Mouse (Mus musculus): ENCODE data around the gene Zbtb20.

Zbtb20 gene

DNA sequence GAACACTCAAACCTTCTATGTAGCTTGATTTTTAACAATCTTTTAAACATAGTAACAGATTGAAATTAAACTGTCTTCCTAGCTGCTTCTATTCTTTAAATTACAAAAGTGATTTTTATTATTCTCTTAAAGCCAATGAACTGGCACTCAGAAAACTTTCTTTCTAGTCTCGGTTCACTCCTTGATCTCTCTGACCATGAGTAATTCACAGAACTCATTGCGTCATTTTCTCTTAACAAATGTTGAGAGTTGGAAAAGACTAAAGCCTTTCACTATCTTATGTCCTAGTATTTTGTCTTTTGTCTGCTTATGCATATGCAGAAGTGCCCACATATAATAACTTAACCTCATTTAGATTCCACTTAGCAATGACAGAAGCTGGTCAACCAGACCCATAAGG is 525.3 kb downstream of the Zbtb20 start:
- no peak for DNase-seq

DNA sequence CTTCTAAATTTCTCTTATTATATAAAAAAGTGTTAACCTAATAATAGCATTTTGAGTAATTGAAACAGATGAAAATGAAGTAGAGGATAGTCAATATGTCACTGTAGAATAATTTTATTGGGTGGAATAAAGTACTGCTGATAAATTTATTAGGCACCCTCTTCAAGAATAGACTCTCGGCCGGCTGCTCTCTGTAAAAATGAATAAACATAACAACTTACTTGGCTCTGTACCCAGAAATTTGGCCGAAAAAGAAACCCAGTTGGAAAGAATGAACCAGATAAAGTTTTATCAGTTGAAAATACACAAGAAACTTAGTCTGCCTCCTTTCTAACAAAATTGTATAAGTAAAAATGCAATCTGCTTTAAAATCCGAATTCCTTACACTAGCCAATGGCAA is 527.2 kb downstream of the Zbtb20 start:
- no peak for DNase-seq

DNA sequence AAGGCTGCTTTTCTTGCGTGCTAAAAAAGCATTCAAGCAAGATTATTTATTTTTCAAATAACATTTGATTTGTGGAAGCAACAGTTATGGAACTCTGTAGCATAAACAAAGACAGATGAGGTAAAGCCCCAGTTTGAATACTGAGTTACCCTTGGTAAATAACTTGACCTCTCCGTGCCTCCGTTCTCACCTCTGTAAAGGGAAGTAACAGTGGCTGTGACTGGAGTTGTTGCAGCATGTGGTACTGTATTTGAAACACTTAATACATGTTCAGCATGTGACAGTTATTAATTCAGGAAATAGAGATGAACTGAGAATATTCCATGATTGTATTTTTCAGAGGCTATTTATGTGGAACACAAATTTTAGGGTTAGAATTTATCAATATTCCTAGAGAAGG is 529.4 kb downstream of the Zbtb20 start:
- DNase-seq, result no peak

DNA sequence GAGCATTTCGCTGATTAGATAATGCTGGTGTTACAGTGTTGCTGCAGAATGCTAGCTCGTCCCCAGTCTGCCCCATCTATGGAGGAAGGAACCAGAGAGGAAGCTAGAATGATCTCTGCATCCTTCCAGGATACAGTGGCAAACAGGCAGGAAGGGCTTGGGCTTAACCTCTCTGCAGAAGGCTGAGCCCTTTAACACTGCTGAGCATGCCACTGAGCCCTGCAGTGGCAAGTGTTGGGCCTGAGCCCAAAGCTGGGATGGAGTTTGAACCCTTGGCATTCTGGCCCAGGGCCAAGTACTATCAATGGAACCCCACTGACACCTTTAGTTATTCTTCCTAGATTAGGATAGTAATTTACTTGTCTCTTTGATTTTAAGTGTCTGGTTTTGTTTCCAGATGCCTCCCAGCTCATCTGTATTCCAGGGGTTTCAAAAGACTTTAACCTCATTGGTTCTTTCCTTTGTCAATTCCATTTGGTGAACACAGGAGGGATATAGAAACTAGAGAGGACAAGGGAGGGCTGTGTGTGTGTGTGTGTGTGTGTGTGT is 532.0 kb downstream of the Zbtb20 start:
- no peak for DNase-seq

DNA sequence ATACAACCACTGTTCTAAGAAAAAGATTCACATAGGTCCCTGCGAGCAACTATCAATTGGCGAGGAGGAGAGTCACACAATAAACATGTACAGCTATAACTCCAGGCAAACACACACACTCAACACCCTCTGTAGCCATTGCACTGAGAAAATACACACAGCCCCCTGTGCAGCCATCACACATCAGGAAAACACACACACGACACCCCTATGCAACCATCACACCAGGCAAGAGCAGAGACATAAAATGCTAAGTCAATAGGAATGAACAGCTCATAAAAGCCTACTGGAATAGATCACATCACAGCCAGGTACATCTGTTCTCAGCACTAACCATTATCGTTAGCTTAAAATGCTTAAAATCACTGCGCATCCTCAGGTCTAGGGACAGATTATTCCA is 532.9 kb downstream of the Zbtb20 start:
- DNase-seq, result no peak

DNA sequence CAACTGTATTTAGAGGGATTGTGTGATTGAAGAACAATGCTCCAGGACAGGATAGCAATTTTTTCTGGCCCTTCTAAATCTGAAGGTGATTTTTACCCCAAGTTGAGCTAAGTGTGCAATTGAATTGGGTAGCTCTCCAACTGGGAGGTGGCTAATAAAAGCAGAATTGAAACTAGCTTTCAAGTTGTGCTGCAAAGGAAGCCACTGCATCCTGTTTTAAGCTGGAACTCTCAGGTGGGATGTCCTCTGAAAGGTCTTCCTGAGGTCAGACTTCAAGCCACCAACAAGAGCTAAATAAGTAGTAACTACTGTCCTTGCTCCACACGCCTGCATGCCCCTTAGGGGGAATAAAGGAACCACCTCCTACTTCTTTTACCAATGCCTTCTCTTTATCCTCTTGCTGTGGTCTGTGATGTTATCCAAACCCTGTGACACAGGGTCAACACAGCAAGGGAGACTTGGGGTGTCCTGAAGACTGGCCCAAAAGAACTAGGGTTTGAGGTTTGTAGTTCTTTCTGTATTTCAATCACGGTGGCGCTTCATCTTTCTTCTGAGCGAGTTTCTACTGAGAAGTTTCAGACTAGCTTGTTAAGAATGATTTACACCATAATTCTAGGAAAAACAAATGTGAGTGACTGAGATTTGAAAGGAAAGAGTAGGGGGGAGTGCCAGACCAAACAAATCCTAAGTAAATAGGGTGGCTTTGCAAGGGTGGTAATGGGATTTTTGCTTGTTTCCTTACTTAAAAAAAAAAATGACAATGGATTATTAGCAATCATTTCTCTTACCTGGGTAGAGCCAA is 533.6 kb downstream of the Zbtb20 start:
- DNase-seq, result no peak

DNA sequence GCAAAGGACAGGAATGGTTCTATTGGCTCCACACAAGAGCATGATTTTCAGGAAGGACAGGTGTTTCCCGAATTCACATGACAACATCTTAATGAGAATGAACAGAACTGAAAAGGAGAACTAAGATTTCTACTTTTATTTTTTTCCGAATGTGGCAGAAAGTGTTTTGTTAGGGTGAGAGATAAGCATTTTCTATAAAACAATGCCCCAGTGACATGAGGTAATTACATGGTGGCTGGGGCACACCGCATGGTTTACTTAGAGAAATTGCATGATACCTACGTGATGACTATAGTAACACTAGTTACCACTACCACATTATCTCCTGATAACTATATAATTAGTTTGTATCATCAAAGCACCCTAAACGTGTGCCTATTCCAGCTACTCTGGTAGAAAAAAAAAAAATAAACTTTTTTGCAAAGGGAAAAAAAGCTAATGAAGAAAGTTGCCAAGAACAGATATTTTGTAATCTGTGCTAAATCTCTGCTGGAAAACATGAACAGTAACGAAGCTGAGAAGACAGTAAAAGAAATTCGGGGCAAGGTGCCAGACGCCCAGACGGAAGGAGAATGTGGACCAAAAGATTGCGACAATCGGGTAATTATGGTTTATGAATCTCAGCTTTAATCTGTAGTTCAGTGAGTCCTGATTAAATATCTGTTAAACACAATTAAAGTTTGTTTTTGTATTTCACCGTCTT is 534.4 kb downstream of the Zbtb20 start:
- no peak for DNase-seq

DNA sequence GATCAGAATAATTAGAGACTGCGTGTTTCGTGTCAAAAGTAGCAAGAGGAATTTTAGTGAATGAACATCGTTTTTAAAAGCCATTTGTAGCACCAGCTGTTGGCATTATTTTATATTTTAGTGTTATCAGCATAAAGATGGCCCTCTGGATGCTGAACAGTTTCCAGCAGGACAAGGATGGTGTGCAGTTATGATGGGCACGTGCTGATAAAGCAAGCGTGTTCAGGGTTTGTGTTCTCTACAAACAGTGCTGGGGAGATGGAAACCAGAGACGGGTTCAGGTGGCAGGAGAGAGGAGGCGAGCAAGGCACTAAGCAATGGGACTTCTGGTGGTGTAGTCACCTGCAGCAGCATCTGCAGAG is 534.9 kb downstream of the Zbtb20 start:
- no peak for DNase-seq

DNA sequence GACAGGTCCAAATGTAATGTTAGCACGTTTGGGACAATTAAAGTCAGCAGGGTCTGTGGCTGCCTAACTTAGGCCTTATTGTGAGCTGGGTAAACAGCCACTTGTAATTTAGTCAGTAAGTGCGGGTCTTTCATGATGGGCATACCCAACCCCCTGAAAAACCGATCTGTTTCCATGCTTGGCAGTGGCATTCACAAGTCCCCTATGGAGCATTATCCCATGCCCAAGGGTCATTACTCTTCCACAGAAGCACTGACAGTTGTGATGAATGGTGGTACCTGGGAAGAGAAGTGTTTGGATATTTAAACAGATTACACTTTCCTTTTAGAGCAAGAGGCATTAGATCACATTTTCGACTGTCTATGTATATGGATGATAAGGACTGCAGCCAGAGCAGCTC is 540.2 kb downstream of the Zbtb20 start:
- no peak for DNase-seq

DNA sequence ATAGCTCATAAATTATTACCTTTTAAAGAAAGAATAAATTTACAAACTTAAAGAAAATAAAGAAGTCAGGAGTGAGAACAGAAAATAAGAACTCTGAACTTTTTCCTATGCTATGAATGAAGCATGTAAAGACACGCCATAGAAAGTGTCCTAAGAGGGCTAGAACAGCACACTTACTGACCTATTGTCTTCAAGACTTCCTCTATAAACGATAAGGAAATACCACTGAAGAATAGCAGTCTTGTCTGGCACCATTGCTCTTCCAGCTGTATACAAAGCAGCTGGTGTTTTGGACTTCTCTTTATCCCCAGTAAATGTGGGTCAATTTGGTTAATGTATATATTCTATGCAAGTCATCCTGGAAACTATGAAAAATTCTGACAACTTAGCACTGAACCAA is 544.2 kb downstream of the Zbtb20 start:
- DNase-seq, result no peak

DNA sequence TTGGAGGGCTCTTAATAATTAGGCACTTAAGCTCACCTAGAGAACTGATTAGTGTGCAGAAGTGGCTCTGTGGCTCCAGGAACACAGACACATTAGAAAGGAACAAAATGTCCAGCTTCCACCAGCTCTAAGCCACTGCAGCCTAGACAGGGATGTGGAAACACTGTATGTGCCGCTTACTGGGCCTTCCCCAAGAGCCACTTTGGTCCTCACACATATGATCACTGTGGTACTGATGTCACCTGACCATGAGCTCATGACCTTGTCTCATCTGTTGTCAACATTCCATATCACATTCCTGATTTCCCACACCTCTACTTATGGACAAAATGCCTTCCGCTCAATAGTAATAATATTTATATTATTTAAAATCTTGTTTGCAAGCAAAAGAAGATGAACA is 553.3 kb downstream of the Zbtb20 start:
- no peak for DNase-seq

DNA sequence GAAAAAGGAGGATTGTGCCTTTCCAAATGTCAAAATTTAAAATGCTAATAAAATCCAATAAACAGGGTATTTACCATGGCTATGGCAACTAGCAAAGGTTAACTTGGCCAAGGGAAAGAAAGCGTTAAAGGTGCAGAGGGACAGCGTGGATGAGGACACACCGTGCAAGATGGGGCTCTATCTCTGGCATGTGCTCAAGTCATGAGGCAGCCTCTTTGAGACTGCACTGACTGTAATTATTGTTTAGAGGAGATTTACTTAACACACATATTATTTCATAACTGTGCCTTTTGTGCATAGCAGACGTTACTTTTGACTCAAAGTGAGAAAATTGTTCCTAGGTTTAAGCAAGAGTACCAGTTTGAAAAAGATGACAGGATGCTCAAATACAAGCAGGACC is 554.3 kb downstream of the Zbtb20 start:
- no peak for DNase-seq

DNA sequence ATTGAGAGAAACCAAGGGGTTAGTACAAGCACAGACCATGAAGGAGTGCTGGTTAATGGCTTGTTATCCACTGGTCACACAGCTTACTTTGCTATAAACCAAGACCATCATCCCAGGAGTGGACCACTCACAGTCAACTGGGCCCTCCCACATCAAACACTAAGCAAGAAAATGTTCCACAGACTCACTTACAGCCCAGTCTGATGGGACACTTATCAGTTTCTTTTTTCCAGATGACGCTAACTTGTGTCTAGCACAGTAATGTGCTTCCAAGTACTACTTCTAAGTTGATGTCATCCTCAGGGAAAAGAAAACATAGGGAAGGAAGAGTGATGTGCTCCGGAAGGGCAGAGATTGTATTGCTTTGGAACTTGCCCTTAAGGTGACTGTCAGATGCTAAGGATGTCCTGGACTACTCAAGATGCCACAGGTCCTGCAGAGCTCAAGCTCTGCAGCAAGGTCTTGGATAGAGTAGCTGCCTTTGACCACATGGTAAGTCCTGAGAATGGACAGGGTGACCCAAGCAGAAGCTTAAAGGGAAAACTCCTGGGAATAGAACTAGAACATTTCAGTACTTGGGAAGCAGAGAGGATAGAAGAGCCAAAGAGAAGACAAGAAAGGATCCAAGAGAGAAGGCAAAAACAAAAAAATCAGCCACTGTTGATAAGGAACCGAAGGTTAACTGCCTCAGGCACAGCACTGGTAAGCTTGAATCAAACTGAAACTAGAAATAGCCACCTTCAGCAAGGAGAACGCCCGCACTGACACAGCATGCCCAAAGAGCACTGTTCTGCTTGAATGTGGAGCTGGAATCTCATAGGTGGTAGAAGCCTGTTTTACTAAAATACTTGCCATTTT is 556.1 kb downstream of the Zbtb20 start:
- DNase-seq, result no peak

DNA sequence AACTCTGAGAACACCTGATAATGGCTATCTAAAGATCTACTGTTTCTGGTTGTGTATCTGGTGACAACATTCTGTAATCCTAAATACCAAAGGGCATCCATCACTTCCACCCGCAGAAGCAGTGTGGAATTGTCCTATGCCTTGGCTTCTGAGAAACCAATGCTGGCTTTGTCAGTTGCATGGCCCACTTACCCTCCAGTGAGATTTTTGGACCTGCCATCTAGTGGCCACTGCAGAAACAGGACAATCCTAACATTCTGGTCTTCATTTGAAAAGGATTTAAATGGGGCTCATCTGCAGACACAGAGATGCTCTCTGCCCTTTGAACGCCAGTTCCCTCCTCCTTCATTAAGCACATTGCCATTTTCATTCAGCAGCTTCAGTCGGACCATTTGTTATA is 559.3 kb downstream of the Zbtb20 start:
- no peak for DNase-seq

DNA sequence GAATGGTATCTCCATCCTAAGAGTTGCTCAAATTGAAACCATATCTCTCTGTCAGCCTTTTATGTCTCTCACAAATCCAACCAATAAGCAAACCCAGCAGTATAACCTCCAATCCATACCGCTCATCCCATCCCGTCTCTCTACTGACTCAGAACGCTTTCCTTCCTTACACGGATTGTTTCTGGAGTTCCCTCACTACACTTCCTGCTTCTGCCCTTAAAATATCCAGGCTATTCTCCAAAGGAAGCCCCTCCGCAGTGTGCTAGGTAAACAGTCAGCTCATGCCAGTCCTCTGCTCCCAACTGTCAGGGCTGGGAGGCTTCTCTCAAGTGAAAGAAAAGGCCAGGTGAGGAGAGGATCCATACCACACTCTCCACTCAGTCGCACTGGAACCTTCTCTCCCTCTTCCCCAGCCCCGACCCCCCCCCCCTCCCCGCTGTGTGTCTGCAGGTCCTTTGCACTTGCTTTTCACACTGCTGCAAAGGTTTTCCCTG is 563.2 kb downstream of the Zbtb20 start:
- DNase-seq, result no peak

DNA sequence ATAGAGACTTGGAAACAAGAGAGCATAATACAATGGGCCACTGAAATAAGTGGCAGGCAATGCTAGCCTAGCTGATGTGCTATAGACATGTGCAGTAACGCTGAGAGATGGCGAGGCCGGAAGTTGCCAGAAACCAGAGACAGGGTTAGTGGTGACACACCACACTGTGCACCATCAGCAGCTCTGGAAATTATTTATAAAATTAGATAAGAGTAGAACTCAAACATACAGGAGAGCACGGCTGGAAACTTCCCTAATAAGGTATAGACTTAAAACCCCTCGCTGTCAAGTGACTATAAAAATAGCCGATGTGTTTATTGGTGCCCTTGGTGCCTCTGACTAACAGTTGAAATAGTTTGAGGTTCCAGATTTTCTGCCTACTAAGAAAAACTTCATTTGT is 565.7 kb downstream of the Zbtb20 start:
- DNase-seq, result no peak

DNA sequence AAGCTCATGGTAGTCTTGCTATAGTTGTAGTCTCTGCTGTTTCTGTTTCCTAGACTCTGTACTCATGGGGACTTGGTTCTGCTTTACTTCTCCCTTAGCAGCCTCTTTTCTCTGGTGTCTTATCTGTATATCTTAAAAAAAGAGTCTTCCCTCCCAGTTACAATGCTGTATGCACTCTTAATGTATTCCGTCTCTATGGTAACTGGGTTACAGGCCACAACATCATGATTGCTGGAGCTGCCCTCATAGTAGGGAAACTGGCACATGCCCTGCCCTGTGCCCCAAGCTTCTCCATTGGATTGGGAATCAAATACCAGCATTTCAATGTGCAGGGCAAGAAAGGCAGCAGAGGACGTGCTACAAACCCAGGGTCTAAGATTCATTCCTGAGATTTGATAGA is 567.4 kb downstream of the Zbtb20 start:
- no peak for DNase-seq

DNA sequence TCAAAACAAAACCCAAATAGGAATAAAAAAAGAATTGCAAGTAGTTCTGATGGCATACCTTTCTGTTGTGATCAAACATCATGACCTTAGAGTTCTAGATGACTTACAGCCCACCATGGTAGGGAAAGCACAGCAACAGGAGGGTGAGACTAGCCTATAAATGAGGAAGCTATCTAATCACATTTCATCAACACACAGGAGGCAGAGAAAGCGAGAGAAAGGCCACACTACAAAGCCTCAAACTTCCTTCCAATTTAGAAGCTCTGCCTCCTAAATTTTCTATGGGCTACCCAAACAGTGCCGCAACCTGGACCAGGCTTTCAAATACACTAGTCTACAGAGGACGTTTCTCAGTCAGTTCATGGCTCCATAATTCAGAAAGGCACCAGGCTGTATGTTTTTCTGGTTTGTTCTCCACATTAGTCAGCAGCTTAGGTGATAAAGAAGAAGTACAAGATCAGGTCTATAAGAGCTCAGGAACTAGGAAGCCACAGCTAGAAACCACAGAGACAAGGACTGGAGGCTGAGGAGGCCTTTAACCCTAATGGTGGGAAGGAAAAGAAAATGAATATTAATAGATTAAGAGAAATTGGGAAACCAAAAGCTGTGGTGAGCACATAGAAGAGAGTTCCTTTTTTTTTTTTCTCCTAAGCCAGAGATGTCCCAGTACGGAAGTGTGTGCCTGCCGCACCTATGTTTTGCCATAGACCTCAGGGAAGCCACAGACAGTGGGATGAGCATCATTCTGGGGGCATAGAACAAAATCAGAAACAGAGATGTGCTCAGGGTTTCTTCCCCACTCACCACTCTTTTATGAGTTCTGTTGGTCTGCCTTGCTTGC is 572.7 kb downstream of the Zbtb20 start:
- DNase-seq, result no peak

DNA sequence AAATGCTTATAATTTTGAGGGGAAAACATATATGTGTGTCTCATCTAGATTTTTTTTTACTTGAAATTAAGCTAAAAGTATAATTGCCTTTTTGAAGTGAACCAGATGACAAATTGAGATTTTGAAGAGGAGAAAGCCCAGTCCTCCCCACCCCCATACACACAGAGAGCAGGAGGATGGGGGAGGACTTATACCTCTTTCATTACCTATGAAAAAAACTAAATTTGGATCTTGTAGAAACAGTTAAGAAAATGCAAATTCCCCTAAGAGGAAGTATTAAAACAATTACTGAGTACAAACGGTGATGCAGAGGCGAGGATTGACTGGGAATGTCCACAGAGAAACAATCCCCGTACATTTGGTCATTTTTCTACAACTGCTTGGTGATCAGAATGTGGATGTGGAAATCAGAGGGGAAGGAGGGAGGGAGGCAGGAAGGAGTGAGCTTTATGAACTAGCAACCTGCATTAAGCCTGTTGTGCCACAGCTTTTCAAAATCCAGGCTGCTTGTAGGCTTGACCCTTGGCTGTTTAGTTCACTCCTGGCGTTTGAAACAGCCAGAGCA is 578.8 kb downstream of the Zbtb20 start:
- no peak for DNase-seq

DNA sequence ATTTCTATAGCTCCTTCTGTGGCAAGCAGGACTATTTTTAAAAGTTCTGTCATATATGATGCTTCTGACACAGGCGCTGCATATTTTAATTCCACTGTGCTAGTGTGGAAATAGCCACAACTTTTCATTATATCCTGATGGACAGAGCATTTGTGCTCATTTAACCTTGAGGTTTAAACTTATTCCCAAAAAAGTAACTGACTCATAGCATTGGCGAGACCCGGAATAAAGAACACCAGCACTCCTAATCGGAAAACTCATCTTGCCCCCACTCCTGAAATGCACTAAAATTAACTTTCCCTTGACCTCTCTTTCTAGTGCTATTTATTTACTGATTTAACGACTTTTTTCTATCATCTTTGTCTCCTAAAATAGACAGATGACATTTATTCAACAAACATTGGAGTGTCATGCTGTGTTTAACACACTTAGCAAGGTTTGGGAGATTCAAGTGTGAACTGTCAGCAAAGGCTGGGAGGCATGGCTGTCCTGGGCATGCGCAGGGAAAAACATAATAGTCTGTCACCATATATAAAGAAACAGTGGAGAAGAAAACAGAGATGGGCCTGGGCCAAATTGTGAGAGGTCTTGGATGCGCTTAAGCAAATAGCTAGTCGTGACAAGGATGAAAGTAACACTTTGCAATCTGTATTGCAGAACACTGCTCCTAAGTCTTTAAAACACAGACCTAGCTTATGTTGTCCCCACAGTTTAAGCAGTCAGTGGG is 580.9 kb downstream of the Zbtb20 start:
- DNase-seq, result no peak

DNA sequence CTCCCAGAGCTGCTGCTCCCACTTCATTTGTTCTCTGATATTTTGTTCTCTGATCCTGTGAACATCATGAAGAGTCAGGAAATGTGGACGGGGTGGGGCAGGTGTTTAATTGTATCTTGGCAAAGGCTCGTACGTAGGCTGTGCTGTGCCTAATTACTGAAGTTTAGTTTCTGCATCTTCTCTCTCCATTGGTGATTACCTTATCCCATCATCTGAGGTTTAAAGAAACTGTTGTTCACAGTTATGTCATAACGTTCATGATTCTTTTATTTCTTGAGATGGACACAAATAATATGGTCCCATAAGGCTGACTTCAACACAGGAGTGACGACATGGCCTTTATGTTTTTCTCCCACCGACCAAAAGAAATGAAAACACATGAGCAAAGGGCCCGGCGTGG is 582.1 kb downstream of the Zbtb20 start:
- DNase-seq, result no peak

Data from thymus, postnatal 36 days (tissue).